8 mouse cellular contexts compared by ENCODE assay signal in the genomic region with DNA sequence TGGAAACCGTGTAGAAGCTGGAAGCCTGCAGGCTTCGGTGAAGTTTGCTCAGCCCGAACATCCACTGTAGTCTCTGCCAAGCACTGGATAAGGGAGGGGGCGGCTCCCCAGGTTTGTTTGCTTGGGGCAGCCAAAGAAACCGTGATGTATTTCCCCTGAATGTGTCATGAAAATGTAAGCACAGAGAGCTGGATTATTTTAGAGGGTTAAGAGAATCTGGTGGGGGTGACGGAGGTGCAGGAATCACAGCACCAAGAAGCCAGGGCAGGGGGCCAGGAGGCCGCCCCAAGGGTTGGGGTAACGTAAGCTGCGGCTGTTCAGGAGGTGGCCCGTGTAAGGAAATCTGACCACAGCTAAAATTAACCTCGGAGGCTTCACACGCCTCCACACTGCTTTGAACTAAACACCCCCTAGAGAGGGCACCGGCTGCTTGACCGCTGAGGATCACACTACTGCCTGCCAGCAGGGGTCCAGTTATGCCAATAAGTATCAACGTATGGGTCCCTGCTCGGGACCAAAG.
DNase-seq lines count a peak whose midpoint lies in the region; ATAC-seq and TF ChIP-seq lines count a peak whose summit lies in the region.

No protein-coding gene starts in this region.

- no peaks in the 10 kb centered on the region for H3K36me3 ChIP-seq in hindbrain, embryonic 11.5 days (ENCODE audit: control insufficient read depth, insufficient read depth, low read length)

- ATAC-seq in common myeloid progenitor, adult 5-6 weeks (replicated peaks; ENCODE audit: low read depth, poor library complexity, severe bottlenecking) = peak; percentile 54
- peak; percentile 26; the same call in 1 of the 2 replicates for ATAC-seq in hindbrain, embryonic 11.5 days (ENCODE audit: low FRiP score)

- TF ChIP-seq CTCF in gastrocnemius, adult 2 months (IDR thresholded peaks at IDR 0.05) = peak; percentile 30; the same call in 1 of the 2 replicates

- peak overlapping the region; percentile 63 for H3K4me3 ChIP-seq in gastrocnemius, adult 2 months
- H3K4me3 ChIP-seq in hindbrain, embryonic 11.5 days (ENCODE audit: low read depth, low read length) = no peak overlapping the region

- H3K9me3 ChIP-seq in hindbrain, embryonic 11.5 days (ENCODE audit: control insufficient read depth, low read length) = no peaks in the 10 kb centered on the region

- 0 out of 2 replicates have a peak, but pooled peaks cover 2% of the 10 kb centered on the region for H3K27me3 ChIP-seq in hindbrain, embryonic 11.5 days (ENCODE audit: control insufficient read depth, insufficient read depth, low read length)

- peak overlapping the region; percentile 32; the same call in 1 of the 2 replicates for H3K9ac ChIP-seq in hindbrain, embryonic 11.5 days (ENCODE audit: low read depth, low read length)

- no peak overlapping the region for H3K4me2 ChIP-seq in hindbrain, embryonic 11.5 days (replicated peaks; ENCODE audit: low read depth, low read length)

- peaks cover 19% of the 10 kb centered on the region for H3K4me1 ChIP-seq in hindbrain, embryonic 11.5 days (replicated peaks; ENCODE audit: control insufficient read depth, insufficient read depth, low read length)

- DNase-seq in gastrocnemius, adult 2 months = peak; percentile 92
- DNase-seq in hindbrain, embryonic 11.5 days (ENCODE audit: low spot score) = no peak
- peak; percentile 47 for DNase-seq in lung, postnatal 10 days
- DNase-seq in yolk sac, embryonic 10.5 days (ENCODE audit: low spot score) = peak; percentile 12
- no peak for DNase-seq in left cerebral cortex, adult 9 months (ENCODE audit: low spot score in 2 of 2)
- no peak for DNase-seq in thymus, adult 18-20 months
- DNase-seq in thymus, postnatal 4 days = no peak

- intact Hi-C loops in gastrocnemius, adult 2 months (cut with DNase I) = loop anchor here (5.0 kb wide), 3 partner anchors 34 to 84 kb away; no protein-coding TSS in a partner anchor

- peak overlapping the region; percentile 90 for H3K27ac ChIP-seq in gastrocnemius, adult 2 months
- H3K27ac ChIP-seq in hindbrain, embryonic 11.5 days (ENCODE audit: low read depth, low read length) = no peak overlapping the region

- WGBS in hindbrain, embryonic 11.5 days = 25% methylated on average over 16 of the region's 16 CpGs

Comparison
In these comparisons a context has a peak if more than half of its experiments do, and no peak if none do; other contexts are left out.
1. DNase-seq: peak in gastrocnemius, adult 2 months (single experiment), lung, postnatal 10 days (single experiment) and yolk sac, embryonic 10.5 days (single experiment); none in hindbrain, embryonic 11.5 days (single experiment), left cerebral cortex, adult 9 months (0 of 2), thymus, adult 18-20 months (0 of 2) and thymus, postnatal 4 days (single experiment).